Mouse (Mus musculus) olfactory bulb, adult 2 months (tissue): ENCODE data around the gene RPS10-NUDT3.

Experiments used
- CTCF ChIP-seq: fragments of 200-500 bp; IDR thresholded peaks from 2 replicates; pipeline ENCODE4 v1.5.1; 2012; ENCODE audit warnings: low read depth, mild to moderate bottlenecking, low read length, moderate library complexity; ENCODE audit not compliant: insufficient read depth
- POLR2A ChIP-seq: fragments of 200-500 bp; IDR thresholded peaks from 2 replicates; pipeline ENCODE4 v1.6.1; 2012; ENCODE audit warnings: mild to moderate bottlenecking, low read depth, low read length, moderate library complexity; ENCODE audit not compliant: insufficient read depth

DNA sequence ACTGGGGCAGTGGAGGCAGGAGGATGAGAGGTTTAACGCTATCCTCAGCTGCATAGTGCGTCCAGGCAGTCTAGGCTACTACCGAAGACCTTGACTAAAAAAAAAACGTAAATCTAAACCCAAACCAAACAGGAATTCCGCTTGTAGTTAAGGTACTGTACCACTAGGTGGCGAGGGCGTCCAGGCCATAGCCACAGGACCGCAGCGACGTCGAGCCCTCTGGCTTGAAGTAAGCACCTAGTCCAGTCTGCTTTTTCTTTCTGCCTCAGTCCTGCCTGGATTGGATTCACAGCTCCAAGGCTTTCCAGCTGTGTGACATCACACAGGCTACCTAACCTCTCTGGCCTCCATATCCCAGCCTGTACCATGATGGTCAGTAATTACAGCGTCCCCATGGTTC lies 15.1 kb upstream of the RPS10-NUDT3 start:
- TF ChIP-seq POLR2A (no peak), CTCF (peak; percentile 70)
